Mouse (Mus musculus) heart, postnatal 0 days (tissue): ENCODE data around the gene Ufl1. TPM values are rescaled to one million over a fixed set of nuclear protein-coding genes. Genes with fewer than 3 reads are reported as not detected.
"Not testable (repeated sequence)": the region's sequence is repeated elsewhere in the genome, so short reads cannot be mapped to it uniquely, and the experiment has no call there.

Experiments used
- ATAC-seq: fragments of 200-750 bp; cut with Nextera tagmentation; 2 replicates; pipeline ENCODE4 v1.8.0; 2017; ENCODE audit warnings: low read depth, moderate number of reproducible peaks, moderate library complexity; ENCODE audit not compliant: insufficient read depth
- DNase-seq: peaks from one replicate; pipeline ENCODE4 v3.0.0-alpha.2; 2016; ENCODE audit warnings: low spot score
- H3K27ac ChIP-seq: fragments of 300-500 bp; sonication (generic); 2 replicates; pipeline ENCODE4 v1.5.1; 2014; ENCODE audit warnings: low read depth, mild to moderate bottlenecking
- H3K27me3 ChIP-seq: fragments of 300-500 bp; sonication (generic); 2 replicates; pipeline ENCODE4 v1.6.1; 2014; ENCODE audit warnings: low read length, mixed read lengths; ENCODE audit not compliant: control insufficient read depth, insufficient read depth
- H3K36me3 ChIP-seq: fragments of 300-500 bp; sonication (generic); replicated peaks from 2 replicates; pipeline ENCODE4 v1.6.1; 2014; ENCODE audit warnings: low read length, mixed read lengths; ENCODE audit not compliant: control insufficient read depth, insufficient read depth
- H3K4me1 ChIP-seq: fragments of 300-500 bp; sonication (generic); 2 replicates; pipeline ENCODE4 v1.6.1; 2014; ENCODE audit warnings: antibody characterized with exemption; ENCODE audit not compliant: control insufficient read depth, insufficient read depth
- H3K4me2 ChIP-seq: fragments of 300-500 bp; sonication (generic); 2 replicates; pipeline ENCODE4 v1.6.1; 2014; ENCODE audit warnings: low read depth, mild to moderate bottlenecking, low read length, moderate library complexity
- H3K4me3 ChIP-seq: fragments of 300-500 bp; sonication (generic); 2 replicates; pipeline ENCODE4 v1.5.1; 2014; ENCODE audit warnings: low read depth, low read length
- H3K9ac ChIP-seq: fragments of 300-500 bp; sonication (generic); replicated peaks from 2 replicates; pipeline ENCODE4 v1.6.1; 2014; ENCODE audit warnings: low read depth, low read length, mixed read lengths
- H3K9me3 ChIP-seq: fragments of 300-500 bp; sonication (generic); replicated peaks from 2 replicates; pipeline ENCODE4 v1.6.1; 2016; ENCODE audit warnings: low read length; ENCODE audit not compliant: control insufficient read depth
- CTCF ChIP-seq: IDR thresholded peaks from 2 replicates; pipeline ENCODE4 v1.5.1; 2016; ENCODE audit warnings: antibody characterized with exemption, control low read depth, low read depth
- EP300 ChIP-seq: IDR thresholded peaks from 2 replicates; pipeline ENCODE4 v1.6.1; 2016; ENCODE audit warnings: antibody characterized with exemption, low read depth
- WGBS: fragments of 180-500 bp; shearing (Covaris S2); extraction: QIAGEN DNeasy Blood & Tissue Kit; methylation state at CpG from one replicate; pipeline ENCODE4 v1.1.7; 2014; 5-methylcytosine and 5-hydroxymethylcytosine counted together
- polyA plus RNA-seq: library from polyadenylated mRNA; unstranded; fragments of >200 nt; fragmentation: Nextera tagmentation; extraction: Ambion mirVana; gene quantifications from 2 replicates; pipeline ENCODE4 v1.2.1, GENCODE M21; 2015
- total RNA-seq: library from RNA; depleted of rRNA; stranded (reverse); fragments of >200 nt; gene quantifications from 2 replicates; pipeline ENCODE4 v1.2.3, GENCODE M21; 2014; ENCODE audit warnings: low replicate concordance; rRNA removed

Ufl1 gene
- total RNA-seq (3.5 and 28.7 TPM in 2 replicates), polyA plus RNA-seq (41.1 and 46.3 TPM in 2 replicates)

GRCm38 (mm10) chr4:25281671-25282038 lies at the start of gene Ufl1:
TSS of gene Ufl1 (minus strand) at chr4:25281821.
- Histone ChIP-seq H3K4me3 (peak within 1 kb of the TSS; percentile 93), H3K36me3 (peaks cover 18% of the 10 kb centered on the region), H3K9ac (peak within 1 kb of the TSS; percentile 92), H3K27me3 (no peaks in the 10 kb centered on the region), H3K4me1 (peaks cover 5% of the 10 kb centered on the region; the same call in 1 of the 2 replicates), H3K4me2 (peak within 1 kb of the TSS; percentile 74), H3K9me3 (no peaks in the 10 kb centered on the region), H3K27ac (peak within 1 kb of the TSS; percentile 99)
- DNase-seq: peak; percentile 91
- TF ChIP-seq CTCF: no peak
- TF ChIP-seq EP300: no peak
- peak; percentile 98 for ATAC-seq
- under 1% methylated on average over 30 of the region's 30 CpGs for WGBS

GRCm38 (mm10) chr4:25325684-25326220 lies 44.1 kb upstream of the Ufl1 start:
- Histone ChIP-seq H3K9me3 (no peaks in the 10 kb centered on the region), H3K27ac (no peak overlapping the region), H3K9ac (no peak overlapping the region), H3K27me3 (no peaks in the 10 kb centered on the region), H3K4me2 (no peak overlapping the region), H3K4me3 (no peak overlapping the region), H3K36me3 (no peaks in the 10 kb centered on the region), H3K4me1 (no peaks in the 10 kb centered on the region)
- TF ChIP-seq EP300 (no peak), CTCF (no peak)
- ATAC-seq (no peak), DNase-seq (no peak)
- 79% methylated on average over 3 of the region's 3 CpGs for WGBS

GRCm38 (mm10) chr4:25322631-25323178 lies 41.1 kb upstream of the Ufl1 start:
- Histone ChIP-seq H3K9ac (no peak overlapping the region), H3K4me2 (no peak overlapping the region), H3K9me3 (no peaks in the 10 kb centered on the region), H3K36me3 (no peaks in the 10 kb centered on the region), H3K27me3 (no peaks in the 10 kb centered on the region), H3K4me1 (no peaks in the 10 kb centered on the region), H3K27ac (no peak overlapping the region), H3K4me3 (no peak overlapping the region)
- TF ChIP-seq EP300 (no peak), CTCF (no peak)
- DNase-seq (no peak), ATAC-seq (no peak)
- 49% methylated on average over 2 of the region's 2 CpGs for WGBS

GRCm38 (mm10) chr4:25313767-25314166 lies 32.1 kb upstream of the Ufl1 start:
- Histone ChIP-seq H3K9me3 (no peaks in the 10 kb centered on the region), H3K36me3 (no peaks in the 10 kb centered on the region), H3K27me3 (no peaks in the 10 kb centered on the region), H3K9ac (no peak overlapping the region), H3K4me1 (no peaks in the 10 kb centered on the region), H3K27ac (no peak overlapping the region), H3K4me3 (no peak overlapping the region), H3K4me2 (no peak overlapping the region)
- 62% methylated on average over 3 of the region's 3 CpGs for WGBS
- ATAC-seq: no peak
- no peak for DNase-seq
- no peak for TF ChIP-seq EP300
- TF ChIP-seq CTCF: no peak

- not testable (repeated sequence) for H3K36me3 ChIP-seq, H3K9me3 ChIP-seq, H3K4me1 ChIP-seq, ATAC-seq, DNase-seq, H3K9ac ChIP-seq, H3K27ac ChIP-seq, H3K4me2 ChIP-seq, H3K4me3 ChIP-seq, H3K27me3 ChIP-seq
- 68% methylated on average over 1 of the region's 1 CpGs for WGBS
These were observed 3.4 kb upstream of the Ufl1 start for GRCm38 (mm10) chr4:25285002-25285401.
